Mouse (Mus musculus): ENCODE data around the gene Cnot4.

Gene Cnot4

DNA sequence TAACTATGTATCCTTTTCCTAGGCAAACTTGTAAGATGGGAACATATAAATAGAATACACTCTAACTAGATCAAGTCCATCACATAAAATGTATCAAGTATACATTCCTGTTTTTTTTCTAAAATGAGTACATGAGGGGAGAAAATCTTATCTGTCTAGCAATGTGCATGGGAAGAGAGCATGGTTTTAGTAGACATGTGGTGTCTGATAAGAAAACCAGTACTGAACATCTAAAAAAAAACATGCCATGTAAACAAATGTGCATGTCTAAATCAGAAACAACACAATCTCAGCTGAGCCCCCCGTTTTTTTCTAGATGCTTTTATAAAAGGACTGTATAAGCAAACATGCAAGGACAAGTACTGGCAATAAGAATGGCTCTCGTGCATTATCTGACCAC is 100.8 kb downstream of the Cnot4 start:
- no peak for DNase-seq

DNA sequence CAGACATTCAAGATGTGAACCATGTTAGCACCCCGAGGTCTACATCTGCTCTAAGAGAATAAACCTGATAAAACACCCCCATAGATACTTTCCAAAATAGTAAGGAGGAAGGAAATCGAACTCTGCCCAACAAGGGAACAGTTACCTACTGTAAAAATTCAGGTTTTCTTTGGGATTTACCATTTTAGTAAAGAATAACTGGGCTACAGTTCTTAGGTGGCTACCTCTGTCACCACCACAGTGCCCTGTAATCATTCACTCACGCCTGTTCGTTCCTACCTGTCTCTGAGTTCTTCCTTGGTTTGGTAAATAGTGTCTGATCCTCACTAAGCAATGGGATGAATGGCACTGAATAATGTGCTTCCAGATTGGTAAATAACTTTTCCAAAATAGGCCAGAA is 102.7 kb downstream of the Cnot4 start:
- DNase-seq = no peak

DNA sequence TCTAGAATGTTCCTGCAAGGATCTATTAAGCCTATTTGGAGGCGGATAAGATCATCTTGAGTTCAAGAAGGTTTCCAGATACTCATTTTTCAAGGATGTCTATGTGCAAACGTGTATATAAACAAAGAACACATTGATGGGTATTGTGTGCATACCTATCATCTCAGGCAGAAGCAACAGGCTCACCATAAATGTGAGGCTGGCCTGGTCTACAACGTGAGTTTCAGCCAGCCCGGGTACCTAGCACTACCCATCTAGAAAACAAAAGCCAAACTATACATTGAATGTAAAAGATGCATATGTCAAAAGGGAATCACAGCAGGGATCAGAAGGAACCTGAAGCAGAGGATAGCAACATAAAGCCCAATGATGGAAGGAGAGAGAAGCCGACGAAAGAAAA is 103.3 kb downstream of the Cnot4 start:
- DNase-seq = no peak

DNA sequence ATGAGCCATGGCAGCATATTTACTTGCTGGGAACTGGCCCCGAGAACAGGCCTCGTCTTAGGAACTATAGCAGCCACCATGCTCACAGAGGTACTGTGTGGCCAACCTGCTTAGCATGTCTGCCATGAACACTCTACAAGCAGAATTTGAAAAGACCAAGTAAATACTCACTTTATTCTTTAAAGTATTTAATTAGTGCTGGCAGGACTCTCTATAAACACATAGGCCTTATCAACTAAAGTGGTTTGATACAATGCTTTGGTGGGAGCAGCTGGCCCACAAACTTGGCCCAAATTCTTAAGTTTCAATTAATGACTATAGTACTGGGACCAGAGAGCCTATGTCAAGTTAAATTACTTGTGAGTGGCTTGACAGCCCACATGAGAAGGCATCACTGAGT is 105.5 kb downstream of the Cnot4 start:
- no peak for DNase-seq

DNA sequence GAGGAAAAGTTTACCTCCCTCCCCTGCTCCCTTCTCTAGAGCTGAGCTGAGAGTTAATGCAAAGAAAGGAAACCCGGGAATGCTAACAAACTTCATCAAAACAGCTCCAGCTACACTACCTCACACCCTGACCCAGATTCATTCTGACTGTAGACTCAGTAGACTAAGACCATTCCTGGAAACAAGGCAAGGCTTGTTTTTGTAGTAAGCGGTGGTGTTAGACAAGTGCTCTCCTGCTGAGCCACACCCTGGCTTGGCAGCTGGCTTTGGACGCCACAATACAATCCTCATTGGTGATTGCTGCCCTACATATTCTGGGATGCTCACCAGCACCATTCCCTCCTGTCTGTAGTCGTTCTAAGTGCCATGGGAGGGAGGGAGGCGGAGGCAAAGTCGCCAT is 106.3 kb downstream of the Cnot4 start:
- DNase-seq = no peak

DNA sequence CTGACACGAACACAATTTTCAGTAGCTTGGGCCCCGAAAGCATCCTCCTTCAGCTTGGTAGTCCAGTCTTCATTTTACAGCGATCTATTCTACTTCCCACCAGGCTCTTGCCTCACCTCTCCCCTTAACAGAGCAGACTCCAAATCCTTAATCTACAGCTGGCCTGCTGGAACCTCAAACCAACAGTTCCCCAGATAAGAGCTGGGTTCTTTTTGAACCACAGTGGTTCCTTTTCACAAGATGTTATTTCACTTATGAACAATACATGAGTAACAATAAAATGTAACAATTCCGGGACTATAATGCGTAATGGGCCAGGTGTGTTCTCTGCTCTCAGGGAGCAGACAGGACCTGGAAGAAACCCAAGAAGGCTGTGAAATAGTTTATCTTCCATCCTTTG is 116.9 kb downstream of the Cnot4 start:
- DNase-seq = no peak

DNA sequence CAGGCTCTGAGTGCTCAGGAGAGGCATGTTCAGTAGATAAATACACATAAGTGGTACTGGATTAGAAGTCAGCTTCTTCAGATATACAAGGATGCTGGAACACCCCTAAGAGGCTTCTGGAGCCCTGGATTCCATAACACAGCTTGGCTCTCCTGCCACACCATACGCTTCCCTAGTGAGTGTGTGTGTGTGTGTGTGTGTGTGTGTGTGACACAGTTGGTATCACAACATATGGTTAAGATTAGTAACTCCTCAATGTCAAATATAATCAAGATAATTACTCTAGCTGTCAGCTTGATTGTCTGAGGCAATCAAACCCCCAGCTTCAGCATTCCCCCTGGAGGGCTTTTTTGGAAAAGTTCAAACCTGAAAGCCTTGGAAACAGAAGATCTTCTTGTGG is 121.6 kb downstream of the Cnot4 start:
- no peak for DNase-seq

DNA sequence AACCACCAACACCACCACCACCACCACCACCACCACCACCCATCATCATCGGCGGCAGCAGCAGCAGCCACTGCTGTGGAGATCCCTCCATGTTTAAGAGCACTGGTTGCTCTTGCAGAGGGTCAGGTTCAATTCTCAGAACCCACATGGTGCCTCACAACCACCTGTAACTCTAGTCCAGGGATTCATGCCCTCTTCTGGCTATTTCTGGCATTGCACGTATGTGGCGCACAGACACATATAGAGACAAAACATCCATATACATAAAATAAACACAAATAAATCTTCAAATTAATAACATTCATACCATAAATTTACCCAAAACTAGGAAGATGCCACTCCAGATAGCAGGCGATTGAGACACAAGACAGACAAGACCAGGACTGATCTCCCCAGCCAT is 122.8 kb downstream of the Cnot4 start:
- DNase-seq = no peak

DNA sequence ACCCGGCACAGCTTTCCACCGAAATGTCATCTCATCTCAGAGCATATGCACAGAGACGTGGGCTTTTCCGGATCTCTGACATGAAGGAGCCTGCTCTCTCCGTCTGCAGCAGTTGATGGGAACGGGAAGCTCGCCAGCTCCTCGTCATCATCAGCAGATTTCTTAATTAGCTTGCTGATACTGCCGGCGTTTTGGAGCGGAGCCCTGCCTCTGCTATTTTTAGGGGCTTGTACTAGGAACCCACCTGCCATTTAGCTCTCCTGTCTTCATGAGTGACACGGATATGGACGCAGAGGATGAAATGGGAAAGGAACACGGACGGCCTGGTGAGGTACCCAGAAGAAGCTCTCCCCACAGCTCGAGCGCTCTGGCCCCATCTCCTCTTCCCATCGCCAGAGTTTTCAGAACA is 131.3 kb downstream of the Cnot4 start:
- no peak for DNase-seq

DNA sequence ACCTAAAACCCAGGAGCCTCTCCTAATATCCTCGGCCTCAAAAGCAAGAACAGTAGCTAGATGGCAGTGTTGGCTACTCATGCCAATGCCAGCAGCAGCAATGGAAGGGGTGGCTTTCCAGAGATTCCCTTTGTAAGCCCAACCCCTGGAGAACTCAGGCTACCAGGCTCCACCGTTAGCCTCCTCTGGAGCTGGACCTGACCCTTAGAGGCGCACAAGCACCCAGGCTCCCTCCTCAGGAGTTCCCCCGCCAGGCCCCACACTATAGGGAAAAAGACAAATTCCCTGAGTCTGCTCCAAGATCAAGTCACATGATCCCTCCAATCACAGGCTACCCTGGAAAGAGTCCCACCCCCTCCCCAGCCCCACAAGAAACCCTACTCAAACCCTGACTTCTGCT is 134.4 kb downstream of the Cnot4 start:
- no peak for DNase-seq

DNA sequence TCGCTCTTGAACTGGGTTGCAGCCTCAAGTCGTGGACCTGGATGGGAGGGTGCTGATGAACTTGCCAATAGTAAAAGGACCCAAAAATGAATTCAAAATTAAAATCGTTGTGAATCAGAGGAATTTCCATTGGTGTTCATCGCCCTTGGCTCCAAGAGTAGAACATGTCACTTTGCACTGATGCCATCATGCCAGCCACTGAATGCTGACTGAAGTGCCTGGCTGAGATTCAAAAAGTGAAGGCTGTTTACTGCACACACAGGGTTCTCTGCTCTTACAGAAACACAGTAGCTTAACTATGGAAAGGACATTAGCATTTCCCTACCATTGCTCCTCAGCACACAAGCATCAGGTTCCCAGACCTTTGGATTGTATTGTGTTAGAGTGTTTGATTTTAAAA is 137.0 kb downstream of the Cnot4 start:
- no peak for DNase-seq

DNA sequence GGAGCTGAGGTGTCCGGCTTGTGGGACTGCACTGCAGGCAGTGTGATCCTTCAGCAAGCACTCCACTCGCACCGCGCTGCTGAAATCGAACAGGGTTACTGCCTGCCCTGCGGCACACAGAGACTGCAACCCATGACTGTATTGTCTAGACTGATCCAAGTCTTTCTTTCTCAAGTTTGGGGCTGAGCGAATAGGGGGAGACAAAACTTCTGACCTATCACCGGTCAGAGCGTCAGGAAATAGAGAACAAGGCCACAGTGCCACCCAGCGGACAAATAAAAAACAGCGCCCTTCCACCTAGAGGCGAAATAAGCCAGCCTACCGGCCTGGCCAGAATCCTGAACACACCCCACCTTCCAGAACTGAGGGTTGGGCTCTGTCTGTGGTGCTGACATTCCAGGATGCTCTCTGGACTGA is 138.3 kb downstream of the Cnot4 start:
- peak; percentile 83 to 84 for DNase-seq

DNA sequence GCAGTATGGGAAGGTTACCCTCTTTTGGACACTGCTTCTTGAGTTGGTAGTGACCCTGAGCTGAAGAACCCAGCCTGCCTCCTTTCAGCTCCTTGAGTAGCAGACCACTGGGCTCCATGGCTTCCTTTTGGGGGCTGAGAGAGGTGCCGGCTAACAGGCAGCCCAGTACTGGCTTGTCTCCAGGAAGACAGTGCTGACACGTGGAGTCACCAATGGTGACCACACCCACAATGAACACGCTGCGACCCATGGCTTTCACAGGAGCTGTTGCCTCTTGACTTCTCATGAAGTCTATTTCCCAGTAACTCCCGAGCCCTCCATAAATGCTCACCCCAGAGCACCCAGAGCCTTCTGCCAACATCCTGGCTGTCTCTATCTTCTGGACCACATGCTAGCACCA is 138.8 kb downstream of the Cnot4 start:
- DNase-seq = peak in 1 of 2 experiments; percentile 5

DNA sequence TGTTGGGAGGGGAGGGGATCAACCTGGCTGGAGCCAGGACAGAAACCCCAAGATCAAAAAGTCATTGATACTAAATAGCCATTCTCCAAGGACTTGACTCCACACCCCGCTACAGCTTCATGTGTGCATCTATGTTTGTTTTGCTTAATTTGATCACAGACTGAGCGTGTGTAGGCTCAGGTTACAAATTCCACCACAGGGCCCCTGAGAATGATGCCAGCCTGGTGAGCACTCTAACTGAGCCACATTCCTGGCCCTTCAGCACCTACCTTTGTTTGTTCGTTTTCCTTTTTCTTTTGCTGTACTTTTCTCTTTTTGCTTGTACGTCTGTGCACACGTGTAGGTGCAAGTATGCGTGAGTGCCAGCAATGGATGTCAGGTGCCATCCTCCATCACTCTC is 144.3 kb downstream of the Cnot4 start:
- no peak for DNase-seq

DNA sequence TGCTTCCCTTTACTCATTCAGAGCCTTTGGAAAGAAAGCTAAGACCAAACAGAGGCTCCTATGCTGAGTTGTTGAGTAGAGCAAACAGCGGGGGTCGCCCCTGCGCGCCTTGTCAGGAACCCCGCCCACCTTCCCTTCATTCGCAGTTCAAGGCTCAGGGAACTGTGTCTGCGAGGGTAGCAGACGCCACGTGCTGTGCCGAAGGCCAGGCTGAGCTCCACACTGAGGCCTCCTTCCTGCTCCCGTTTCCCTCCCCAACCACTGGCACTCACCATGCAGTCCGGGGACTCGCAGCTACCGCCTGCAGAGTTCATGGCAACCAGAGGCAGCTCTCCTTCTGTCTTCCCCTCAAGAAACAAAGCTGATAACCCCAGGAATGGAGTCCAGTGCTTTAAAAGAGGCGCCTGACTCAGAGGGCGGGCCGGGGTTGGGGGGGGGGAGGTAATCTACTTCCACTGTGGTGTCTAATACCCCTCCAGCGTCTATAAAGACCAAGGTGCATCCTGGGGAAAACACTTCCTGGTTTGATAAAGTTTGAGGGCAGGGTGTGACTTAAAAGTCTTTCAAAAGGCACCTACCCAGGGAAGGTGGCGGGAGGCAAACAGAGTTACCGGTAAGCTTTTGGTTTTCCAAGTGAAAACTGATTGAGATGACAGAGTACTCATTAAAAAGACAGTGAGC is 145.3 kb downstream of the Cnot4 start, which contains the start of gene Slc23a4:
TSS of gene Slc23a4 (minus strand) at position 324 of the 681 bp plus-strand sequence.
- no peak for DNase-seq

DNA sequence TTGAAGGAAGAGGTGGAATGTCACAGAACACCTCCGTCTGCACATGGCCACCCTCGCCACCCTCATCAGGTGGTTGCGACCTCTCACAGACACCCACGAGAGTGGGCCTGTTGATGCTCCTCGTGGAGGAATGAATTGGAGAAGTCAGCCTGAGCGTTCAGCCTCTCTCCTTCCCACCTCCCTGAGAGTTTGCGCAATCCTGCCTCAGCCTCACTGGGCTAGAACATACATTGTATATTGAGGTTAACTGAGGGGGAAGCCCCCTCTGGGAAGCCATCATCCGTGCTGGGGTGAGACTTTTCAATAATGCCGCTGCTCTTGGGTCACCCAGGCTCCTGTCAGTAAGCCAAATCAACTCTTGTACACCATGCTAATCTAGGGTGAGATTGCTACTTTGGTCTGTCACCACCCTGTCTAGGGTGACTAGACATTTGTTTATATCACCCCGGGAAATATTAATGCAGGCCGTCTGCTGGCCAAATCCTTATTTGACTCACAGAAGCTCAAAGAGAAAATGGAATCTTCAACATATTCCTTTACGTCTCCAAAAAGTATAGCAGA is 146.4 kb downstream of the Cnot4 start:
- no peak for DNase-seq

DNA sequence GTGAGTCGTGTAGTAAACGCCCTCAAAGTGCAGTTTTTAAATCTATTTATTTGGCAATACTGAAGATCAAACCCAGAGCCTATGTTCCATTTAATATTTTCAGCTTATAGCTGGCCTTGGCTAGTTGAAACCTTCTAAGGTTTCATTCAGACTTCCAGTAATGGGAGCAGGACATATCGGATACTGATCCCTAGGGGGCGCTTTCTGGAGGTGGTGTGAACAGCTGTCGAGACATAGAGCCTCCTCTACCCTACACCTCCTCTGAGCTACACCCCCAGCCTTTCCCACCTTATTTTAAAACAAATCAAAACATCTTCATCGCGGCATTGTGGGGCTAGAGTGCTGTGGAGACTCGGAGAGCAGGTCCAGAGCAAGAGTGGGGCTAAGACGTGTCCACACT is 152.9 kb downstream of the Cnot4 start:
- DNase-seq = no peak

DNA sequence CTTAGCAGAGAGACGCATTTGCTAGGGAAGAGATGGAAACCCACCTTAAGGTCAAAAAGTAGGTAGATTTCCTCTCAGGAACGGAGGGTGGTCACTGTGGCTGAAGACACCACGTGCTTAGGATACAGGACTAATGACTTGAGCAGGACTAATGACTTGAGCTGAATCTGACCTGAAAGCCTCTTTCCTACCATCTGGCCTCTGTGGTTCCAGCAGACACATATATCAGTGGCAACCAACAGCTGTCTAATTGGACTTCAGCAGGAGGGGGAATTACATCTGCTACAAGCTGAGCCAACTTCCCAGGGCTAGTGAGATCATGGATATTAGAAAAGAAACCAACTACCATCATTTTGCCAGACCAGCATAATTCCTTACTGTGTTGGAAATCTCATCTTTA is 154.2 kb downstream of the Cnot4 start:
- no peak for DNase-seq

All from B cell, adult 2 months (primary cell).